Mouse (Mus musculus): ENCODE data around the gene Btbd11.

The Btbd11 gene

DNA sequence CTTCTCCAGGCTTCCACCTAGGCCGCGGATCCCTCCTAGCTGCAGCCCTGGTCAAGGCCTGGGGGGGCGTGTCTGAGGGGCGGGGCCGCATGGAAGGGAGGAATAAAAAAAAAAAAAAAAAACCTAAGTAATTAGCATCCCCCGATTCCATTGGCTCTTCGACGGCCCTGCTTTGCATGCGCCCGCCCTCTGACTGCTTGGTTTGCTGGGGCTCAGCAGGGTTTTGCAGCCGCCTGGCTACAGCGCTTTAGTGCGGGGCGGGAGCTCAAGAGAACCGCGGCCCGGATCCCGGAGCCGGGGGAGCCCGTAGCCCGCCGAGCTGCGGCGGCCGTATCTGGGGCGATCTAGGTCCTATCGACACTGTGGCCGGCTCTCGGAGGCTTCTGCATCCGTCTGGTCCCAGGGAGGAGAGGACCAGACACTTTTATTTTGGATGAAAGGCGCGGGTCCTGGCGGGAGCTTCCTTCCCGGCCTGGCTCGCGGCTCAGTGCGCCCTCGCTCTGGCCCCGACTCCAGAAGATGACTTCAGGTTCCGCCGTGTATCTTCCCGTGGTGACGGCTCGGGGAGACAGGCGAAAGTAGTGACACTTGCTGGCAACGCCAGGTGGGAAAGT is at the start of gene Btbd11:
Btbd11 (plus strand) TSS at position 210 of the 614 bp plus-strand sequence.
- DNase-seq, result peak; percentile 90 to 95

DNA sequence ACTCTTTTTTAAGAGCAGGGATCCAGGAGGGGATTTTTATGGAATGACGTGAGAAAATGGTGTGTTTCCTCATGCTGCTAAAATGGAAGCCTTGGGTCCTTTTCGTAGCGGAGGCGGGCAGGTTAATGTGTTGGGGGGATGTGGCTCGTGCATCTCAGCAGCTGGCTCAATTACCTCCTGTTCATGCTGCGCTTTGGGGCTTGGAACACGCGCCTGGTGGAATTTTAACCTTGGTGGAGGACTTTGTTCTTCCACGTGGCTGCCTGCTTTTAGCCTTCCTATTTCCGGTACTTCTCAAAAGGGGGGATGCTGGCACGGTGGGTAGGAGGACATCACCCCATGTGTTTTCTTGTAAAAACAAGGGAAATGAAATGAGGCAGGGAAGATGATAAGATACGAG is 47.9 kb upstream of the Btbd11 start:
- no peak for DNase-seq

DNA sequence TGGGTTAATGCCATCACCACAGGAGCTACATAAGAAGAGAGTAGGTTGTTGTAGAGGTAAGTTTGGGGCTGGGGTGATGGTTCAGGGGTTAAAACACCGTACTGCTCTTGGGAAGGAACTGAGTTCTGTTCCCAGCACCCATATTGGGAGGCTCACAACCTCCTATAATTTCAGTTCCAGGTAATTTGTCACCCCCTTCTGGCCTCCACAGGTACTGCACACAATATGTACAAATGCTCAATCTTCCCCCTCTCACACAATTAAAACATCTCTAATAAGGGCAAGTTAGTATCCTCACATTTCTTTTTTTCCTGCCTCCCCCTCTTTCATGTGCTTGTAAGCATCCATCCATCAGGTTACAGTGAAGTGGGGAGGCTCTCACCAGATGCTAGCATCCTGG is 44.7 kb upstream of the Btbd11 start:
- DNase-seq, result no peak

DNA sequence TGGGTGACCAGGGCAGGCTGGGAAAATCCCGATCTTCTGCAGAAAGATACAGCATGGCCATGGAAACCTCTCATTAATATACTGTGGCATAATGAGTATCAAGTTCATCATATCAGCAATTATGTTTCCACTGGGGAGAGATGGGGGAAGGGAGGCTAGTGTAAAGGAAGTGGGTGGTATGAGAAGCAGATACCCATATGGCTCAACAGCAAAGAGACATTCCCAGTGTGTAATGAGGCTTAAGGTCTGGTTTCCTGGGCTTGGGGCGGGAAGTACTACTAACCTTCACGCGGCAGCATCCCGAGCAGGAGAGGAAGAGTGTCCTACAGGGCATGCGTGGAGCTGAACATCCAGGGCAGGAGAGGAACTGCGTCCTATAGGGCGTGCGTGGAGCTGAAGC is 39.4 kb upstream of the Btbd11 start:
- DNase-seq, result no peak

DNA sequence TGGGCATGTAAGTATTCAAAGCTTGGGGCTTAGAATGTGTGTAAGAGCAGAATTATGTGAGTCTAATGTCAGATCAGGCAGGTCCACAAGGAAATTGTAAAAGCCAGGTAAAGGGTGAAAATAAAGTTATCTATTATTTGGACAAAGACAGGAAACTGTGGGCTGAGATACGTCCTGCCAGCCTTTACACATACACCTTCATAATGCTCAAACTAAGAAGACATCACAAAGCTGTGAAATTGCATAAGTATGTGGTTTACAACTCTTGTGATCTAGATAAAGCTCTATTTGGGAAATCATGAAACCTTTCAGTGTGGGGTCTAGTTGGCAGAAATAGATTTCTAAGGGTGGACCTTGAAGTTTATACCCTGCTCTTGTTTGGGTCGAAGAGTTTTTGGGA is 34.1 kb upstream of the Btbd11 start:
- DNase-seq, result no peak

DNA sequence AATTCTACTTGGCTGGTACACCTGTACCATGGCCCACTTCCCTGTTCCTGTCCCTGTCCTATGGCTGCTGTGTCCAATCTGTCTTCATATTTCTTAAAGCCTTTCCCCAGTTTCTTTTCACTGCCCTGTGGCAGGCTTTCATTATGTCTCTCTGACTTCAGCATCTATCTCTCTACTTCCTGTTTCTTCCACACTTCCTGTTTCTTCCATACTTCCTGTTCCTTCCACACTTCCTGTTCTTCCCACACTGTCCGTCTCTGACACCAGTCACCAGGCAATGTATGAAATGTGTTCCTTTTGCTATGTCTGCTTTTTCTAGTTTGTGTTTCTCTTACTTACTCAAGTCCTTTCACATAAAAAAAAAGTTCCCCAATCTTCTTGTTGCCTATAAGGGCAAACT is 32.3 kb upstream of the Btbd11 start:
- no peak for DNase-seq

DNA sequence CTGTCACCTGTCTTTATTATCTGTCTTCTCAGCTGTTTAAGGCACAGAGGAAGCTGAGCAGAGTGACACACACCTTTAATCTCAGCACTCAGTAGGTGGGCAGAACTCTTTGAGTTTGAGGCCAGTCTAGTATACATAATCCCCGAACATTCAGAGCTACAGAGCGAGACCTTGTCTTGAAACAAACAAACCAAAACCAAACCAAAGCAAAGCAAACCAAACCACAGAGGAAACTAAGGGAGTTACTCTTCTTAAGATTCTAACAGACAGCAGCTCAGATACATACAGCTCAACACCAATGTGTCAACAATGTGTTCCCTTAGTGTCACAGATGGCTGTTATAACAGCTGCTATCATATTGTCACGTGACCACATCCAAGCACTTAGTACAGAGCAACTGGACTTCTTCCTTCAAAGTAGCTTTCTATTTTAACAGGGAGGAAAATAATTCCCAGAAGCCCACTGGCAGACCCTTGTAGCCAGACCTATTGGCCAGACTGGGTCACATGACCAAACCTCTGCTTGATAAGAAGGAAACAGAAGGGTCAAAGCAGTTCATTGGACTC is 27.0 kb upstream of the Btbd11 start:
- no peak for DNase-seq

DNA sequence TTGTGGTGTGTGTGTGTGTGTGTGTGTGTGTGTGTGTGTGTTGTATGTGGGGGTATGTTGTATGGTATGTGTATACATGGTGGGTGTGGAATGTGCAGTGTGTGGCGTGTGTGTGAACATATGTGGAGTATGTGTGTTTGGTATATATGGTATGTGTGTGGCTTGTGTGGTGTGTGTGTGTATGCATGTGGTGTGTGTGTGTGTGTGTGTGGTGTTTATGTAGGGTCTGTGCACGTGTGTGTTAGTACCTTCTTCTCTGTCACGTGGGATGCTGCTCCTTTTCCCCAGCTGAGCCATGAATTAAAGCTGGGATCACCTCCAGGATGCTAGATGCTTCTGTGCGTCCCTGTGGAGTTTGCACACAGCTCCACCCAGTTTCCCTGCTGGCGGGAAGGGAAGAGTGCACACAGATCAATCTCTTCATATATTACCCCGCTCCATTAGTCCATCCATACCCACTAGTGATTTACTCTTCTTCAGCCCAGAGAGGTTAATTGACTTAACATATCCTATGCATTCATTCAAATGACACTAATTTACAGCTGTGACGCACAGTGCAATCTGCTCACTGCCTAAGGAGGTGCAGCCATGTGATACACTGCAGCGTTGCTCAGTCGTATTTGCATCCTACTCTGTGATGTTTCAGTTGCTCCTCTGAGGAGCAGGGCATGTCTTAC is 23.7 kb upstream of the Btbd11 start:
- no peak for DNase-seq

DNA sequence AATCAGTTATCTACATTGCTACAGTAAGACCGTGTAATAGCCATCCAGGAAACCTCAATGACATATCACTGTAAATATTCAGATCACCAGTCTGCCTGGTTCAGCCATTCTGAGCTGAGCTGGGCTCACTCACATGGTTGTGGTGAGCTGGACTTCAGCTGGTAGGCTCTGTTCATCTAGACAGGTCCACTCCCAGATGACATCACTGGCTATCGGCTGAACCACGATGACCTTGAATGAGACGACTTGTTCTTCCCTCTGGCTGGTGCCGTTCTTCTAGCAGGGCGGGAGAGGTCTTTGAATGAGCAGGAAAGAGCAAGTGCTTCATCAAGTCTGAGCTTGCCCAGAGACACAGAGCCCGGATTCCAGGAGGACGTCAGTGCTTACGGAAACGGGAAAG is 19.7 kb upstream of the Btbd11 start:
- DNase-seq, result no peak

DNA sequence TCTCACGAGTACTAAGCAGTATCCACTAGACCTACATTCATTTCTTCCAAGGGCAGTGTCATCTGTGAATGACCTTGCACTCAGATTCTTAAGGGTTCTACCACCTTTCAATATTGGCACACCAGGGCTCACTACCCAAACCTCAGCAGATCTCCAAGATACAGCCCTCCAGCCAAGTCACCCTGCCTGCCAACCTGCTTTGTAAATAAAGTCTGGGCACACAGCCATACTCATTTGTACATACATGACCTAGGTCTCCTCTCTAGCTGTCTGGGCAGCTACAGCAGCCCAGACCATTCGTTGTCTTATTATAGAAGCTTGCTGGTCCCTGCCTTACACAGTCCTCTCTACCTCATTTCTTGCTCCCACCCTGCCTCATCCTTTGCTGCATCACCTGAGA is 15.3 kb upstream of the Btbd11 start:
- no peak for DNase-seq

DNA sequence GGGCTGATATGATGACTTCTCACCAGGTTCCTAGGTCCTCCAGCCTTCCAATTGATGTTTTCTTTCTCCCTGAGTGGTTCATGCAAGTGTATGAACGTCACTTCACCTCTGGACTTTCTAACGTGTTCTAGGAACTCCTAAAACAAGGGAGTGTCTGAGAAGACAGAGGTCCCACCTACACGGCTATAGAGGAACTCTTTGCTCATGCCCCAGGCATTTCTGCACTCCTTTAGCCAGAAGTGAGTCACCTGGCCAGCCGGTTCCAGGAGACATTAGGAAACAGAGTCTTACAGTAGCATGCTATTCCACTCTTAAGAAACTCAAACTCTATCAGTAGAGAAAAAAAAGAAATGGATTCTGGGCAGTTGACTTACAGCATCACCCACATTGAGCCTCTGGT is 14.5 kb upstream of the Btbd11 start:
- no peak for DNase-seq

DNA sequence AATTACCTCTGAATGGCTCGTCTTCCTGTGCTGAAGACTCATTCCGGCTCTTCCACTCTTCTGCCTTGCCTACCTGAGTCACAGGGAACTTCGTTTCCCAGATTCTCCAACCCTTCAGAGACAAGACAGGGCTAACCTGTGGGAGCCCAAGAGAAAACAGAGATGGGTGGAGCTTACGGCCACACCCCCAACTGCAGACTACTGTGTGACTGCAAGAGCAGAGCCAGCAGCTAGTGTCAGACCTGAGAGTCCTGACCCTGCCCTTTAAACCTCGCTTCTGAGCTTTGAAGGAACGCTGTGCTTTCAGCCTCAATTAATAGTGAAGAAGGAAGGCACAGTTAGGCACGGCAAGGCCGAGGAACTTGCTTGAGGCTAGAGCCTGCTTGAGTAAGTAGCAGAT is 7.6 kb upstream of the Btbd11 start:
- no peak for DNase-seq

DNA sequence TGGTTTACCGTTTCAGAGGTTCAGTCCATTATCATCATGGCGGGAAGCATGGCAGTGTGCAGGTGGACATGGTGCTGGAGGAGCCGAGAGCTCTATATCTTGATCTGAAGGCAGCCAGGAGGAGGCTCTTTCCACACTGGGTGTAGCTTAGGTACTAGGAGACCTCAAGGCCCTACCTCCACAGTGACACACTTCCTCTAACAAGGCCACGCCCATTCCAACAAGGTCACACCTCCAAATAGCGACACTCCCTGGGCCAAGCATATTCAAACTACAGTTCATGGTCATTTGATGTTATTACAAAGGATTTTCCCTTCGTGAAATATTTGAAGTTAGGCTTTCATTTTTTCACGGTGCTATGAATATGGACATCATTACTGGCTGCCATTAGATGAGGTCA is 3.6 kb upstream of the Btbd11 start:
- no peak for DNase-seq

DNA sequence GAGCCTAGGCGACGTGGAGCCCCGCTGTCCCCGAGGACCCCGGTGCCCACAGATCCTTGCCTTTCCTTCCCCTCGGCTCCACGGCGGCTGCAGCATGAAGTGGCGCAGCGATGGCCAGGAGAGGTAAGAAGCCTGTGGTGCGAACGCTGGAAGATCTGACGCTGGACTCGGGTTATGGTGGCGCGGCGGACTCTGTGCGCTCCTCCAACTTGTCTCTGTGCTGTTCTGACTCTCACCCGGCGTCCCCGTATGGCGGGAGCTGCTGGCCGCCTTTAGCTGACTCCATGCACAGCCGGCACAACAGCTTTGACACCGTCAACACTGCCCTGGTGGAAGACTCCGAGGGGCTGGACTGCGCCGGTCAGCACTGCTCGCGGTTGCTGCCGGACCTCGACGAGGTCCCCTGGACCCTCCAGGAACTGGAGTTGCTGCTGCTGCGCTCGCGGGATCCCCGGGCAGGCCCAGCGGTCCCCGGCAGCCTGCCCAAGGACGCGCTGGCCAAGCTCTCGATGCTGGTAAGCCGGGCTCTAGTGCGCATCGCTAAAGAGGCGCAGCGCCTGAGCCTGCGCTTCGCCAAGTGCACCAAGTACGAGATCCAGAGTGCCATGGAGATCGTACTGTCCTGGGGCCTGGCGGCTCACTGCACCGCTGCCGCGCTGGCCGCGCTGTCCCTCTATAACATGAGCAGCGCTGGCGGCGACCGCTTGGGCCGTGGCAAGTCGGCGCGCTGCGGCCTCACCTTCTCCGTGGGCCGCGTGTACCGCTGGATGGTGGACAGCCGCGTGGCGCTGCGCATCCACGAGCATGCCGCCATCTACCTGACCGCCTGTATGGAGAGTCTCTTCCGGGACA is 831 bp downstream of the Btbd11 start:
- DNase-seq, result peak; percentile 31 to 49

DNA sequence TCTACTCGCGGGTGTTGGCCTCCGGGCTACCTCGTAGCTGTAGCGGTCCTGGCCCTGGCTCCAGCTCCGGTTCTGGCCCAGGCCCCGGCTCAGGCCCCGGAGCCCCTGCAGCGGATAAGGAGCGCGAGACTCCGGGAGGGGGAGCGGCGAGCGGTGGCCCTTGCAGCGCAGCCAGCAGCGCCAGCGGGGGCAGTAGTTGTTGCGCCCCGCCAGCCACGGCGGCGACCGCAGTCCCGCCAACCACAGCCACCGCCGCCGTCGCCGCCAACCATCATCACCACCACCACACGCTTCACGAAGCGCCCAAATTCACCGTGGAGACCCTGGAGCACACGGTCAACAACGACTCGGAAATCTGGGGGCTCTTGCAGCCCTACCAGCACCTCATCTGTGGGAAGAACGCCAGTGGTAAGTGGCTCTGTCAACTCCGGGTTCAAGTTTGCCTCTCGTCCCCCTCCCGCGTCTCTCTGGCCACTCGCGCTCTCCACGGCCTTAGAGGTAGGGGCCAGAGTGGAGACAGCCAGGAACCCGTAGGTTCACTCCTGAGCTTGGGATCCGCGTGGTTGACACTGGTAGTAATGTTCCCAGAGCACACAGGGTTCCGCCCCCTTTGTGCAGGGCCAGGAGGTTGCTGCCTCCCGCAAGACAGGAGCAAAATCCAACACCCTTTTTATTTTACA is 1.6 kb downstream of the Btbd11 start:
- DNase-seq, result peak; percentile 19 to 28

DNA sequence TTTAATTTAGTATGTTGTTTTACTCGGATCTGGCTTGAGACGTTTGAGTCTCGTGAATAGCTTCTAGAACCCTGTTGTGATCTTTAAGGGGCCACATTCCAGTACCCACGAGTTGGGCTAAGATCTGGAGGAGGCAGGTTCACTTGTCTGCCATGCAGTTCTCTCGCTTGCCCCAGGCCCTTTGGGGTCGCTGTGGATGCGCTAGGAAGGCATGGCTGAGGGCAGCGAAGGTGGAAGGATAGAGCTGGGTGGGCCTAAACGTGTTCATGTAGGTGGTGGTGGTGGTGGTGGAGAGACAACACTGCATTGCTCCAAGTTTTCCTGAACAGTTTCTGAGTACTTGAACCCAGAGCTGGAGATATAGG is 2.1 kb downstream of the Btbd11 start:
- DNase-seq, result peak in 1 of 2 experiments; percentile 38

DNA sequence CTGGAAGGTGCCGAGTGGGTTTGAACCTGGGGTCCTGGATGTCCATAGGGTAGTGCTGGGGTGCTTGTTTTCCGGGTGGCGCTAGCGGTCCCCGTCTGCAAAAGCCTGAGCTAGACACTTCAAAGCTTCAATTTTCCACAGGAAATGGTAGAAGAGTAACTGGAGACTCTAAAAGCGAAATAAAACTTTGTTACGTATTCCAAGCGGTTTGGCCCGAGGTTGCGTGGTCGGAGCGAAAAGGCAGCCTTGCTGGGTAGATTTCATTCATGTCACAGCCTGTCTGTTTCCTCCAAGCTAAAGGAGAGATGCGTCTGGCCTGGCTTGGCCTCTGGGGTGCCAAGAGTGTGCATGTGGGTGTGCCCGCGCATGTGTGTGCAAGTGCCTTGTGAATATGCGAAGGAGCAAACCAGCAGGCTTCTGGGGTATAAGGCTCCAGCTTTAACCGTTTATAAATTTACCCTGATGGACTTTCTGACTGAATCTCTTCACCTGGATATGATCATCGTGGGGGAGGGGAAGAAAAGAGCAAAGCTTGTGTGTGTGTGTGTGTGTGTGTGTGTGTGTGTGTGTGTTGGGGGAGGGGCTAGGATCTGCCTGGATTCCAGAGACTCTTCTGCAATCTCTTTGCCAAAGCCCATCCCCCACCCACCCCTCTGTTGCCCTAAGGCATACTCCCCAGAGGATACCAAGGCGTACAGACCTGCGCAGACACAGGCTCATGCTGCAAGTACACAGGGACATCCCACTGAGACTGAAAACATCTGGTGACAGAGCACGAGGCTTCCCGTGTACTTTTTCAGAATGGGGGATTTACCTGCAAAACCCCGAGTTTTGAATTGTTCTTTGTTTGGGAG is 2.9 kb downstream of the Btbd11 start:
- no peak for DNase-seq

DNA sequence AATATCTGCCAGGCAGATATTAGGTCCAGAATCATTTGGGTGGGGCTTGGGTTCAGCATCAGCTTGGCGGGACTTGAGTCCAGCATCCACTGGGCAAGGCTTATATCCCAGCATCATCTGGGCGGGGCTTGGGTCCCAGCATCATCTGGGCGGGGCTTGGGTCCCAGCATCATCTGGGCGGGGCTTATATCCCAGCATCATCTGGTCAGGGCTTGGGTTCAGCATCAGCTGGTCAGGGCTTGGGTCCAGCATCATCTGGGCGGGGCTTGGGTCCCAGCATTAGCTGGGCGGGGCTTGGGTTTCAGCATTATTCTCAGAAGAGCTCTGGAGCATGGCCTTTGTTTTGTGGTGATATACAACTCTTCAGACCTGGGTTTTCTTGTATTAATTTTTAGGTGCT is 6.4 kb downstream of the Btbd11 start:
- no peak for DNase-seq

DNA sequence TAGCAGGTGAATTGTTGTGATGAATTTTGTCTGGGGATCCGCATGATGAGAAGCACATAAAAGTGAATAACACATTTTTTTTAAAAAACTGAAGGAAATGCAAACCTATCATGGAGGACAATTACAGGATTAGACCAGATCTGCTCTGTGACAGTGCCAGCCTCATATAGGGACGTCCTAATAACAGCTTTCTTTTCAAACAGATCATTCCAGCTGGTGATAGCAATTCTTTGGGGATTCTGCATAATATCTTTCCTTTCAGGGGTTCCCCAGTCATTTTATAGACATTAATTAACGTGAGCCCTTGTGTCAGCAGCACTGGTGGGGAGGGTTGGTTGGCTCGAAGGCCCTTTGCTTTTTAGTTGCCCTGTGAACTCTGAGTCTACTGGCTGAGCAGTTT is 7.9 kb downstream of the Btbd11 start:
- DNase-seq, result no peak

DNA sequence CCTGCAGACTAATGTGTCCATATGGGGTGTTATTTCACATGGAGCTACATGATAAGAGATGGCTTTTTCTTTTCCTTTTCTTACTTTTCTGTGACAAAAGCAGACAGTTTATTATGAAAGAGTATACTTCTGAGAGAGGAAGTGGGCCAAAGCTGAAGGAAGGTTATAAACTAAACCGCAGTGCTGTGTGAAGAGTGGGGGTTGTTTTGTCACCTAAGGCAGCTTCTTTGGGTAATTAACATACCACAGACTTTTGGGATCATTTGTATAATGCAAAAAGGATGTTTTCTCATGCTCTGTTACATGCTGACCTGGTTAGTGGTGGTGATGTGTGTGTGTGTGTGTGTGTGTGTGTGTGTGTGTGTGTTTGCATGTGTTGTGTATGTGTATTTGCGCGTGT is 24.5 kb downstream of the Btbd11 start:
- DNase-seq, result no peak

DNA sequence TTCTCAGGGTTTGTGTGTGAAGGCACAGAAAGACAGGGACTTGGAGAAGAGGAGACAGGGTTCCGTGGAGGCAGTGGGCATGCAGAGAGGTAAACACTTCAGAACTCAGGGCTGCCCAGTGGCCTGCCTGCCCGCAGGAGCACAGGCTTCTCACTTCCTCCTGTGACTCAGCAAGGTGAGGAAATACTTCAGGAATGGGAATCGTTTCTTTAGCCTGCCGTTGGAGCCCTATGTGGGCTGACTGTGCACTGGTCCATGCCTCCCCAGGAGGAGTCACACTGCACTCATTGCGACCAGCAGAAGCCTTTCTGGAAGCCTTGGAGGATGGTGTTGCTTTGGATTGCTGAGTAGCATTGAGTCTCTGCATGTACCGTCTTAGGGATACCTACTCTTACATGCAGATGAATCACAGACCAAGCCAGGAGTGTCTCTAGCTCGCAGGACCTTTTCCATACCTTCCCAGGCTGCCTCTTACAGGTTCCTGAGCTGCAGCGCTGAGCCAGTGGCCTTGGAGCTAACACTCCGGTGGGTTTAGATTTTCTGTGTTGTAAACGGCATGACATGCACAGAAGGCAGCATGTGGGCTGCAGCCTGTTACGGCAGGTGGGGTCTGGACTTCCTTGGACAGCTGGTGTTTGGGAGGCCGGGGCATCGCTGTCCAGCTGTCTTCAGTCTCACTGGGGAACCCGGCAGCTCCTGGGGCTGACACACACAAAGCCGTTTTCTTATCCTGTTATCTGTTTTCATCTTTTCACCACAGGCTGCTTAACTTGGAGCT is 34.4 kb downstream of the Btbd11 start:
- no peak for DNase-seq

DNA sequence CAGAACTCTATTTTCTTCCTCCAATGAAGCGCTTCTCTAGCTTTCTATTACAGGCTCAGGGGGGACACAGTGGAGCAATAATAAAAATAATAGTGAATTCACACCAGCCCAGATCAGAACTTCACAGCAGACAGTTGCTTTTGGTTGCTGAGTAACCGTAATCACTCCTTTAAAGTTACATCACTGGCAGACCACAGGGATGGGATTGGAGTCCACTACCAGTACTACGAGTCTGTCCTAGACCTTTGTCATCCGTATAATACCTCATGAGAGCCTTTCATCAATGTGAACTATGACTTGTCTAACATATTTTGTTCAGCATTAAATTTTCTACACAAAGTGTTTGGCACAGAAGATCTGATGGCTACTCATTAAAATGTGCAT is 35.0 kb downstream of the Btbd11 start:
- DNase-seq, result no peak
